Mouse (Mus musculus): ENCODE results near the gene S1pr1.

Gene S1pr1

GRCm38 (mm10) chr3:115711924-115712807 lies 2.7 kb downstream of the S1pr1 start:
- DNase-seq (ENCODE audit: low spot score in 2 of 2): peak; percentile 51 to 54

DNA sequence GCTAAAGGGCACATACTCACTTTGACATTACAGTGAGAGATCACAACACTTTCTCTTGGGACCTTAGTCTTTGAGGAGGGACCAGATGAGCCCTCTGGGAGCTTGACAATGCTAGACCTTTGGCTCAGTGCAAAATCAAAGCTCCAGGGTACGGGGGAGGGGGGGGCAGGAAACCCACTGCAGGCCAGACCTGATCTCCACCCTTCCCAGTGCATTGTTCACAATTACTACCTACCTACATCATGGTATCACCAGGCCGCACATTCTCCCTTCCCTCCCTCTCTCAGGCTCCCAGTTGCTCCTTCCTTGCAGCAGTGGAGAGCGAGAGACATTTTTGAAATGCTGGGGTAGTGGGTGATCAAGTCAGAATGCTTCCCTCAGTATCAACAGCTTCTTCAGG lies 3.5 kb downstream of the S1pr1 start:
- no peak for DNase-seq (ENCODE audit: low spot score in 2 of 2)

DNA sequence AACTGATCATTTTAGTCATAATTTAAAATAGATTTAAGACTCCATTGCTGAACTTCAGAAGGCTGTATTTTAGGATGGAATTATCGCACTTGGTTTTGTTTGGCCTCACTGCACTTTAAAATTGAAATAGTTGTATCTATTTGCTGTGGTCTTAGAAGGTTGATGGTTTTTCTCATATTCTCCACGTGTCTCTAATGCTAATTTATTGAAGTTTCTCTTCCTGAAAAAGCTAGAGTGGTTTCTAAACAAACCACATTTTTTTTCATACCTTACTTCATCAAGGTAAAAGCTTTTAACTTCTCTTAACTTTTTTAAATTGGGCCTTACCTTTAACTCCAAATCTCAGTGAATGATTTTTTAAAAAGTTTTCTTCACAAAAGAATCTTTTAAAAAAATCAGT lies 4.8 kb downstream of the S1pr1 start:
- no peak for DNase-seq (ENCODE audit: low spot score in 2 of 2)

- DNase-seq (ENCODE audit: low spot score in 2 of 2): no peak
These were observed 5.7 kb downstream of the S1pr1 start for GRCm38 (mm10) chr3:115709118-115709574.

GRCm38 (mm10) chr3:115706736-115707135 lies 8.1 kb downstream of the S1pr1 start:
- no peak for DNase-seq (ENCODE audit: low spot score in 2 of 2)

GRCm38 (mm10) chr3:115704254-115704908 lies 10.5 kb downstream of the S1pr1 start:
- no peak for DNase-seq (ENCODE audit: low spot score in 2 of 2)

GRCm38 (mm10) chr3:115703720-115704119 lies 11.2 kb downstream of the S1pr1 start:
- no peak for DNase-seq (ENCODE audit: low spot score in 2 of 2)

- peak in 1 of 2 experiments; percentile 79 for DNase-seq (ENCODE audit: low spot score in 2 of 2)
These were observed 12.8 kb downstream of the S1pr1 start for GRCm38 (mm10) chr3:115702089-115702488.

- no peak for DNase-seq (ENCODE audit: low spot score in 2 of 2)
These were observed 19.5 kb downstream of the S1pr1 start for GRCm38 (mm10) chr3:115695194-115695891.

GRCm38 (mm10) chr3:115694168-115694567 lies 20.7 kb downstream of the S1pr1 start:
- no peak for DNase-seq (ENCODE audit: low spot score in 2 of 2)

DNA sequence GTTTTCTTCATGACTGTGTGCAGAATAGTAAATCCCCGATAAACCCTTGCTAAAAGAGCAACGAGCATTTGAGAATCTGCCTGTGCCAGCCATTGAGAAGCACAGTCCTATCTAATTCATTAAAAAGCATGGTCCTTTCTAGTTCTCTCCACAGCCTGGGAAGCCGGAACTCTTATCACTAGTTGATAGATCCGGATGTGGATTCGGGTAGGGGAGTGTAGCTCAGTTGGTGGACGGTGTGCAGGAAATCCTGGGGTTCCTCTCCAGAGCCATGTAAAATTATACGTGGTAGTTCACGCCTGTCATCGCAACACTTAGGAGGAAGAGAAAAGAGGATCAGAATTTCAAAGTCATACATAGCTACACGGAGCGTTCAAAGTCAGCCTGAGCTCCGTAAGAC lies 21.5 kb downstream of the S1pr1 start:
- DNase-seq (ENCODE audit: low spot score in 2 of 2): no peak

DNA sequence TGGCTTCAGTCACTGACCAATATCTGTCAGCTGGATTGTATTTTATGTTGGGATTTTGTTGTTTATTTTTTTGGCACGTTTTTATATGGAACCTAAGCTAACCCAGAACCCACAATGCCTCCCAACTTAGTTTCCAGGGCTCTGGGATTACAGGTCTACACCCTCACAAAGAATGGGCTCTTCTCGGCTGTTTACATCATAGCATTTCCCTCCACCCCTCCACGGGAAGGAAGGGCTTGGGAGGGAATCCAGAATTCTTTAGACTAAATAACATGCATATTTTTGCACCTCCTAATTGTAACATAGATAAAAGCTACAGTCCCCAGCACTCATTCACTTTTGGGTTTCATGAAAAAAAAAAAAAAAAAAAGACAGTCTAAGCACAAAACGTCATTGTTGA lies 22.0 kb downstream of the S1pr1 start:
- DNase-seq (ENCODE audit: low spot score in 2 of 2): no peak

DNA sequence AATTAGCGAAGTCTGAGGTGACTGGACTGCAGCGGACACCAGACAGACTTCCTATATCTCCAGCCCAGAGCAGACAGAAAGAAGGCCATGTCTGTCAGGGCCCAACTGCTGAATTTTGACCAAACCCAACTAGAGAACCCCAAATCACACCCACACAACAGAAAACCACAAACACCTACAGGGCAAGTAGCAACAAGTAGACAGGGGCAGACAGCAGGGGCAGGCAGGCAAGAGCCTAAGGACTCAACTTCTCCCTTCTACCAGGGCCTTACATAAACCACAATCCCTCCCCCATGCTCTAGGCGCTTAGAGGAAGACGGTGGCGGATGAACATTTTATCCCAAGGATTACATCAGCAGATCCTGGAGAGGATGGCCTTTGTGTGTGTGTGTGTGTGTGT lies 22.5 kb downstream of the S1pr1 start:
- peak; percentile 75 to 88 for DNase-seq (ENCODE audit: low spot score in 2 of 2)

- no peak for DNase-seq (ENCODE audit: low spot score in 2 of 2)
These were observed 25.0 kb downstream of the S1pr1 start for GRCm38 (mm10) chr3:115689920-115690319.

- peak; percentile 74 to 76 for DNase-seq (ENCODE audit: low spot score in 2 of 2)
These were observed 25.5 kb downstream of the S1pr1 start for GRCm38 (mm10) chr3:115689352-115689751.

- no peak for DNase-seq (ENCODE audit: low spot score in 2 of 2)
These were observed 27.1 kb downstream of the S1pr1 start for GRCm38 (mm10) chr3:115687821-115688220.

- peak; percentile 62 to 87 for DNase-seq (ENCODE audit: low spot score in 2 of 2)
These were observed 32.4 kb downstream of the S1pr1 start for GRCm38 (mm10) chr3:115682328-115683088.

GRCm38 (mm10) chr3:115681184-115681583 lies 33.7 kb downstream of the S1pr1 start:
- peak in 1 of 2 experiments; percentile 39 for DNase-seq (ENCODE audit: low spot score in 2 of 2)

DNA sequence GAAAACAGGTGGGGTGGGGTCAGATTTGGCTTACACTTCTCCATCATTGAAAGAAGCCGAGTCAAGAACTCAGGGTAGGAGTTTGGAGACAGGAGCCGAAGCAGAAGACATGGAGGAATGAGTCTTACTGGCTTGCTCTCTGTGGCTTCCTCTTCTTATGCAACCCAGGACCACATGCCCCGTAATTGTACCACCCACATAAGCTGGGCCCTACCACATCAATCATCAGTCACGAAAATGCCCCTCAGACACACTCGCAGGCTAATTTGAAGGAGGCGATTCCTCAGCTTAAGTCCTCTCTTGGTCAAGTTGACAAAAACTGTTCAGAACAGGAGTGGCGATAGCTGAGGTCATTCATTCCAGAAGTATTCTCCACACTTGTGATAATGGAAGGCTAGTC lies 35.9 kb downstream of the S1pr1 start:
- peak; percentile 45 to 53 for DNase-seq (ENCODE audit: low spot score in 2 of 2)

DNA sequence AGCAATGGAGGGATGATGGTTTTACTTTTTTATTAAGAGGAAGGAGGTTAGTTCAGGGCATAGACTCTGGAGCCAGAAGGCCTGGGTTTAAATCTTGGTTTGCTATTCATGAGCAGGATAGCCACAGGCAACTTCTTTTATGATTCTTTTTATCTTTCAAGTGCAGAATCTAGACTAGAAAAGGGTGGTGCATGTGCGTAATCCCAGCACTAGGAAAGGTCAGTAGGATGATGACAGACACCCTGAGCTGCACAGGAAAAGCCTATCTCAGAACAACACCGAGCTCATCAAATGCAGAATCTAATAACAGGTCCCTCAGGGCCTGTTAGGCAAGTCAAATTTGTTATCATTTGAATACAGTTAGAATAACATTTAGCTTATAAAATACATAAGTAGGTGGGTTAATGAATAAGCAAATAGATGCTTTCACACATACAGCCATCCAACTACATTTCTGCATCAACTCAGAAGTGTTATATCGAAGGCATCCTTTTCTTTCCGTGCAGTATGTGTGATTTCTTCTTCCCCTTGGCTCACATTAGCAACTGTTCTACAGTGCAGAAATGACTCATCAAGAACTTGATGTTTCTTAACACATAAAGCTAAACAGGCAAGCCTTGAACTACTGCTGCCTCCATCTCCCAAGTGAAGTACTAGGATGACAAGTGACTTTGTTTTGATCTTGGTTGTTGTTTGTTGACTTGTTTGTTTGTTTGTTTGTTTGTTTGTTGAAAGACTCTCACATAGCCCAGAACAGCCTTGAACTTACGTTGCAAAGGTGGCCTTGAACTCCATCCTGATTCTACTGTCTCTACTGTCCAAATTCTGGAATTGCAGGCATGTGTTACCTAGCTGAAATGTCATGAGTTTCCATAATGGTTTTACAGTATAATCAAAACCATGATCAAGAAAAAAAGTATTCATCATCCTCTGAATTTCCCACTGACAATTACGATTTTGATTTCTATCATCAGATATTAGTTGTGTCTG lies 39.0 kb downstream of the S1pr1 start:
- peak in 1 of 2 experiments; percentile 16 for DNase-seq (ENCODE audit: low spot score in 2 of 2)

Measured in natural killer cell, adult 2 months (primary cell).